Mouse (Mus musculus): ENCODE data around the gene Gmps. TPM values are rescaled to one million over a fixed set of nuclear protein-coding genes. Genes with fewer than 3 reads are reported as not detected.

The Gmps gene
- total RNA-seq, 2 experiments from 2014 or later = 39.4 to 45.3 TPM

- peak; percentile 85 to 98 for DNase-seq (ENCODE audit: extremely low spot score in 1 of 2, low spot score in 1 of 2)
Measured at GRCm38 (mm10) chr3:64039818-64040784, 64.2 kb downstream of the Gmps start.

Other genes with a start within 250 kb of the Gmps start
- 1 to 10 TPM; 4.8 TPM for gene Plch1, start 76.6 kb upstream of the Gmps start, total RNA-seq (2021)
- 10 to 100 TPM; 13.8 to 14.1 TPM for gene E130311K13Rik, start 46.6 kb upstream of the Gmps start, total RNA-seq (2021)
- gene Slc33a1, start 11.3 kb upstream of the Gmps start, total RNA-seq (2021) = 10 to 100 TPM; 25.4 to 29.4 TPM
- gene Vmn2r1, start 105.4 kb downstream of the Gmps start, total RNA-seq (2021) = under 1 TPM; 0.25 to 0.38 TPM
- not detected for gene Vmn2r2, start 165.8 kb downstream of the Gmps start, total RNA-seq (2021)